Mouse (Mus musculus): Measurements from ENCODE around the gene Disc1.

Gene Disc1

GRCm38 (mm10) chr8:125184881-125185280 is 130.9 kb downstream of the Disc1 start:
- DNase-seq, result no peak

GRCm38 (mm10) chr8:125187044-125187443 is 133.0 kb downstream of the Disc1 start:
- DNase-seq, result peak; percentile 37

- DNase-seq, result no peak
These were observed 139.7 kb downstream of the Disc1 start for GRCm38 (mm10) chr8:125193701-125194100.

GRCm38 (mm10) chr8:125195121-125195520 is 141.1 kb downstream of the Disc1 start:
- no peak for DNase-seq

GRCm38 (mm10) chr8:125196573-125197094 is 142.6 kb downstream of the Disc1 start:
- peak; percentile 58 for DNase-seq

GRCm38 (mm10) chr8:125197341-125198002 is 143.5 kb downstream of the Disc1 start:
- no peak for DNase-seq

- DNase-seq, result no peak
These were observed 144.6 kb downstream of the Disc1 start for GRCm38 (mm10) chr8:125198420-125199196.

GRCm38 (mm10) chr8:125199197-125199939 is 145.4 kb downstream of the Disc1 start:
- no peak for DNase-seq

GRCm38 (mm10) chr8:125200273-125200863 is 146.4 kb downstream of the Disc1 start:
- peak; percentile 59 for DNase-seq

- no peak for DNase-seq
These were observed 147.7 kb downstream of the Disc1 start for GRCm38 (mm10) chr8:125201650-125202049.

GRCm38 (mm10) chr8:125203016-125203415 is 149.0 kb downstream of the Disc1 start:
- DNase-seq, result no peak

GRCm38 (mm10) chr8:125205556-125205955 is 151.6 kb downstream of the Disc1 start:
- DNase-seq, result no peak

GRCm38 (mm10) chr8:125206391-125206790 is 152.4 kb downstream of the Disc1 start:
- DNase-seq, result no peak

- no peak for DNase-seq
These were observed 153.0 kb downstream of the Disc1 start for GRCm38 (mm10) chr8:125206962-125207361.

- no peak for DNase-seq
These were observed 158.7 kb downstream of the Disc1 start for GRCm38 (mm10) chr8:125212619-125213167.

- DNase-seq, result no peak
These were observed 164.0 kb downstream of the Disc1 start for GRCm38 (mm10) chr8:125217902-125218581.

- DNase-seq, result no peak
These were observed 164.7 kb downstream of the Disc1 start for GRCm38 (mm10) chr8:125218669-125219068.

GRCm38 (mm10) chr8:125220608-125221007 is 166.6 kb downstream of the Disc1 start:
- no peak for DNase-seq

GRCm38 (mm10) chr8:125221062-125221461 is 167.1 kb downstream of the Disc1 start:
- no peak for DNase-seq

GRCm38 (mm10) chr8:125223031-125223753 is 169.2 kb downstream of the Disc1 start:
- no peak for DNase-seq

GRCm38 (mm10) chr8:125224271-125224699 is 170.3 kb downstream of the Disc1 start:
- DNase-seq, result no peak

All from retina, postnatal 1 day (tissue).